Mouse (Mus musculus): ENCODE measurements around the gene Cnn2.

Gene Cnn2

GRCm38 (mm10) chr10:79988506-79989271, at the start of gene Cnn2:
Cnn2 (plus strand) TSS chr10:79988584.
- ChIA-PET POLR2A (interaction anchor here (0.6 to 10.5 kb wide), 26 partner anchors 9 to 272 kb away, joined by 3 to 245 read pairs (median 4); partner anchors contain the start of genes Cirbp (in 1 of the 4), Dazap1 (in 1 of the 4), Gamt (in 1 of the 4) and Gpx4 (in 1 of the 4)), CTCF (interaction anchor here (0.6 to 4.7 kb wide), 8 partner anchors 9 to 340 kb away, joined by 3 to 37 read pairs (median 4); partner anchors contain the start of genes Cirbp (in 1 of the 4) and Pcsk4 (in 1 of the 4))

DNA sequence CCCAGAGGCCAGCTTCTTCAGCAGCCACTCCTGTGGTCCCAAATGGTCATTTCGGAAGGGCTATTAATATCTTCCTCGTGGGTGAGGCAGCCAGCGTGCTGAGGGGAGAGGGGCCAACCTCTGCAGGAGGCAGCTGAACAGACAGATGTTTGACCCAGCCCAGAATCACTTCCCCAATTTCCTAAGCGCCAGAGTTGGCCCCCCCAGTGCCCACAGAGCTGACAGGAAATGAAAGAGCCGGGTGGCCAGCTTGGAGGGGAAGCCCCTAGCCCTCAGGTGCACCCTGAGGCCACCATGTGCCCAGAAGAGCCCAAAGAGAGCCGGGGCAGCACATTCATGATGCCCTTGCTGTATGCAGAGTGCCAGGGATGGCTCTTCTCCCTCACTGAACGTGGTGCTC, 47.6 kb upstream of the Cnn2 start:
- CTCF ChIA-PET, result interaction anchor here in 1 of 4 experiments (0.6 kb wide), 1 partner anchor 666 kb away, joined by 3 read pairs; no protein-coding TSS in a partner anchor
- POLR2A ChIA-PET, result interaction anchor here in 1 of 4 experiments (0.7 kb wide), 1 partner anchor 253 kb away, joined by 3 read pairs; no protein-coding TSS in a partner anchor

DNA sequence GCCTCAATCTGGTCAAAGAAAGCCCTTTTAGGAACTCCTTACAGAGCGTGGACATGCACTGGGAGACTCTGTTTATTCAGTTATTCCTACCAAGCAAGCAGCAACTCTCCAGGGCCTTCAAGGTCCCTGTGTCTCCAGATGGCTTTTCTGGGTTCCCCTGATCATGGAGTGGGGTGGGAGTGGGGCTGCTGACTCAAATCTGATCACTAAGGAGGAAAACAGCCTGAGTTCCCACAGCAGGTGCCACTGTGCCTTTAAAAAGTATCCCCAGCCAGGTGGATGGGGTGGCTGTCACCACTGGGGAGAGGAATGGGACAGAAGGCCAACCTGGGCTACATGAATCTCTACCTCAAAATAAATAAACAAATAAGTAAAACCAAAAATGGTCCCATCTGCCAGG, 45.4 kb upstream of the Cnn2 start:
- CTCF ChIA-PET, result interaction anchor here in 1 of 4 experiments (0.6 kb wide), 1 partner anchor 16 kb away, joined by 3 read pairs; the partner anchor contains the start of gene Arid3a
- POLR2A ChIA-PET, result interaction anchor here in 1 of 4 experiments (0.7 to 0.9 kb wide), 2 partner anchors 112 to 265 kb away, joined by 3 to 6 read pairs; no protein-coding TSS in a partner anchor

DNA sequence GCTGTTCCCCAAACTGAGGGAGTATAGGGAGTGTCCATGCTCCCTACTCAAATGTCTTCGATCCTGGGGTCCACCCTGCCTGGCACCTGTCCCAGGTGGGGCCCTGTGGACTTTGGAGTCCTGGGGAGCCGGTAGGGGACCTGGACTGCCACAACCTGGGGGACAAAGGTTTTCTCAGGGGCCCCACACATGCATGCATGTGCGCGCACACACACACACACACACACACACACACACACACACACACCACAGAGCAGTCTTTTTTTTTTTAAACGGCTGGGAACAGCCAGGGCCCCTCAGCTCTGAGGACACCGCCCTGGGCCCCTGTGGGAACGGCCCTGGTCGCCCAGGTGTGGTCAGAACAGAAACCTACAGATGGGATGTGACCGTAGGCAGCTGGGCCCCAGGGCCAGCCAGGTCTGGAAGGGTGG, 44.9 kb upstream of the Cnn2 start:
- ChIA-PET CTCF (interaction anchor here in 1 of 4 experiments (0.7 kb wide), 1 partner anchor 1541 kb away, joined by 3 read pairs; no protein-coding TSS in a partner anchor), POLR2A (interaction anchor here in 2 of 4 experiments (0.5 to 1.6 kb wide), 4 partner anchors 8 to 264 kb away, joined by 3 to 5 read pairs (median 3); partner anchors contain the start of gene Med16 (in 1 of the 2))

DNA sequence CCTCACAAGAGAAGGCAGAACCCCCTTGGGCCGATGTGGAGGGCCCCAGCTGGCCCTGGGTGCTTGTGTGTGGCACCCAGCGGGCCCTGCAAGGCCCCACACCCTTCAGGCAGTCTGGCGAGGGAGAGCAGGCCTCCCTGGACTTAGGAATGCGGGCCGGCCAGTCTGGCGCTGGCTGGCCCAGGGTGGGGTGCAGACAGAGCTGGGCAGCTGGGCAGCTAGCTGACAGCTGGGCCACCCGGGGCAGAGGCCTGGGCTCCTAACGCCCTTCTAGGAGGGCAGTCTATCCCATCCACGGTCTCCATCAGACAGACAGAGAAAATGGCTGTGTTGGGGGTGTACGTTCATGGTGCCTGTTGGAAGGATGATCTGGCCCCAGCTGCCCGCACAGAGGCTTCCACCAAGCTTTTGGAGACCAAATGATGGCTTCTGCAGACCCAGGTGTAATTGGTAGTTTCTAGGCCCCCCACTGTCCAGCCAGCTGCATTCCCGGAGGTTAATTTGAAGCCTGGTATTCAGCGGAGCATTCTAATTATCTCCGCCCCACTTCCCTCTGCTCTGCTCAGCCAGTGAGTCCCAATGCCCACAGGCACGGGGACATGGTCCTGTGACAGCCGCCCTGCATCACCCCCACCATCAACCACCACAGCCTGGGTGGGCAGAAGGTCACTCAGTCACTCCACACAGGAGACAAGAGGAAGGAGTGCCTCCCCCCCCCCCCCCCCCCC, 42.7 kb upstream of the Cnn2 start:
- ChIA-PET CTCF (interaction anchor here in 2 of 4 experiments (0.8 to 0.9 kb wide), 2 partner anchors 20 to 574 kb away, joined by 3 to 4 read pairs; no protein-coding TSS in a partner anchor), POLR2A (interaction anchor here in 3 of 4 experiments (0.5 to 2.1 kb wide), 13 partner anchors 12 to 199 kb away, joined by 3 to 7 read pairs (median 3); partner anchors contain the start of genes Ptbp1 (in 2 of the 3), Wdr18 (in 2 of the 3), Med16 (in 1 of the 3) and Polrmt (in 1 of the 3))

- CTCF ChIA-PET, result interaction anchor here in 1 of 4 experiments (0.6 kb wide), 1 partner anchor 40 kb away, joined by 3 read pairs; no protein-coding TSS in a partner anchor
- POLR2A ChIA-PET, result interaction anchor here in 3 of 4 experiments (0.6 to 1.5 kb wide), 8 partner anchors 11 to 221 kb away, joined by 3 to 7 read pairs (median 4); partner anchors contain the start of genes Med16 (in 1 of the 3), Ptbp1 (in 1 of the 3) and Wdr18 (in 1 of the 3)
Measured at GRCm38 (mm10) chr10:79946752-79947322, 41.5 kb upstream of the Cnn2 start.

DNA sequence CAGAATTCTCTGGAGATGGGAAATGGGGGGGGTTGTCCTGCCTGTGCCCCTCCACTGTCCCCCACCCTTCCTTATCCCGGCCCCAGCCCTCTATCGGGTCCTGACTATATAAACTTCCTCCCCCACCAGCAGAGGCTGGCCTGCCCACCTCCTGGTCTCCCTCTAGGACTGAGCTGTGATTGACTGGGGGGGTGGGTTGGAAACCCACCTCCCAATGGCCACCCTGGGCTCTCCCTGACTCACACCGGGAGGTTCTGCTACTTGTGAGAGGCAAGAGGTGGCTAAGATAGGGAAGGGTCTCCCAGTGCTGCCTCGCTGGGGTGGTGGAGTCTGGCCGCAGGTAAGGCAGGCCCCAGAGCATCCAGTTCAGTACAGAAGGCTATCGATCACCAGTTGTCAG, 40.9 kb upstream of the Cnn2 start:
- ChIA-PET CTCF (no interaction called here), POLR2A (interaction anchor here in 1 of 4 experiments (1.3 to 1.5 kb wide), 2 partner anchors 37 to 158 kb away, joined by 3 to 4 read pairs; no protein-coding TSS in a partner anchor)

DNA sequence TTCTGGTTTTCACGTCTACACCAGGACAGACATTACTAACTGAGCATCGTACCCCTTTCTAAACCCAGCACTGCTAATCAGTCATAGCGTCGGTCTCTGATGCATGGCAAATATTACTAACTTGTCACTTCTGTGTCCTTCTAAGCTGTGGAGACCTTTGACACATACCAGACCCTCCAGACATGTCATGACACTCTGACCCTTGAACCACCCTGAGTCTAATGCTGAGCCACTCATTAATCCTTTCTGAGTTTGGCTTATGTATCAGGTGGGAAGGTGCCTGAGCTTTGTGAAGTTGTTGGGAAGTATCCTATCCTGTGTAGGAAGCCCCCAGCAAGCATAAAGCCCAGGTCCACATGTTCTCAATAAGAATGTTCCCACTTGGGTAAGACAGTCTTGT, 38.5 kb upstream of the Cnn2 start:
- ChIA-PET POLR2A (interaction anchor here (0.5 to 2.4 kb wide), 7 partner anchors 10 to 218 kb away, joined by 3 to 9 read pairs (median 6); partner anchors contain the start of gene Wdr18 (in 2 of the 4)), CTCF (interaction anchor here in 3 of 4 experiments (0.7 to 2.9 kb wide), 4 partner anchors 10 to 115 kb away, joined by 3 to 11 read pairs (median 6); partner anchors contain the start of gene Wdr18 (in 2 of the 3))

GRCm38 (mm10) chr10:79950661-79951060, 37.7 kb upstream of the Cnn2 start:
- CTCF ChIA-PET, result interaction anchor here in 3 of 4 experiments (0.7 to 2.9 kb wide), 5 partner anchors 9 to 116 kb away, joined by 3 to 11 read pairs (median 3); partner anchors contain the start of gene Wdr18 (in 2 of the 3)

GRCm38 (mm10) chr10:79953946-79954345, 34.4 kb upstream of the Cnn2 start:
- ChIA-PET POLR2A (interaction anchor here in 1 of 4 experiments (1.3 to 3.4 kb wide), 3 partner anchors 18 to 52 kb away, joined by 3 to 9 read pairs (median 5); partner anchors contain the start of gene Med16), CTCF (interaction anchor here in 1 of 4 experiments (0.5 kb wide), 1 partner anchor 565 kb away, joined by 3 read pairs; no protein-coding TSS in a partner anchor)

More at GRCm38 (mm10) chr10:79950661-79951060, 37.7 kb upstream of the Cnn2 start:
- POLR2A ChIA-PET, result interaction anchor here (0.5 to 2.4 kb wide), 13 partner anchors 9 to 439 kb away, joined by 3 to 9 read pairs (median 3); partner anchors contain the start of gene Wdr18 (in 3 of the 4)

DNA sequence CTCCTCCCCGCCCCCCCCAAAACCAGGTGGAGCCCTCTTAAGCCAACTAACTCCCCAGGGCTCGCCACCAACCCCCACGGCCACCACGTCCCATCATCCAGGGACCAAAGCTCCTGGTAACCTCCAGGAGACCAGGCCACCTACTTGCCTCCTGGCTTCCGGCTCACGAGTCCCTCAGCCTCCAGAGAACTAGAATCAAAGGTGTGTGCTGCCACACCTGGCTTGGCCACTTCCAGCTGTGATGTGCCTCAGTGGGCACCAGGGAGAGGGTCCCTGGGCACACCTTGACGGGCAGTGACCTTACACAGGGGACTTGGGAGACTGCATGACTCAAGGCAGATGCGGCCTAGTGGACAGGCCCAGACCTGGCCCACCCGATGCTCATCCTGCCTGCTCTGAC, 32.7 kb upstream of the Cnn2 start:
- ChIA-PET POLR2A (interaction anchor here in 2 of 4 experiments (1.1 to 3.4 kb wide), 7 partner anchors 8 to 174 kb away, joined by 3 to 9 read pairs (median 3); partner anchors contain the start of gene Med16 (in 1 of the 2)), CTCF (interaction anchor here (0.7 to 1.2 kb wide), 4 partner anchors 29 to 144 kb away, joined by 3 to 5 read pairs (median 3); partner anchors contain the start of gene Arid3a (in 1 of the 4))

DNA sequence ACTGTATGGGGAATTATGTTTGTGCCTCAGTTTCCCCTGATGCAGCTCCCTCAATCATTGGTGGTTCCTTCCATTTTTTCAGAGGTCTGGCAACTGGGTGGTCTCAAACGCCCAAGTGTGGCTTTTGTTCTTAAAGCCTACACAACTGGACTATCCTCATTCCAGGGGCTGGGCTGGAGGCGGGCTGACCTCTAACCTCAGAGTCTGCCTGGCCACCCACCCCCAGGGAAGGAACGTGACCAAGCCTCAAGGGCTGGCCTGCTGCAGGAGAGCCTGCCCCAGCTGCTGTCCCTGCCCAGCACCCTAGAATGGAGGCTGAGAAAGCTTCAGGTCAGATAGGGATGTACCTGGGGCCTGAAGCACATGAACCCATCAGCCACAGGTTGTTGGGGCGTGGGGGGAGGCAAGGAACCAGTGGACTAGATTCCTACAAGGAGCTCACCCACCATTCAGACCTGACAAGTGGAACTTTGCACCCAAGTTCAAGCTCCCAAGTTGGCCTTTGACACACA, 31.7 kb upstream of the Cnn2 start:
- CTCF ChIA-PET, result interaction anchor here in 3 of 4 experiments (0.6 to 2.5 kb wide), 9 partner anchors 26 to 258 kb away, joined by 3 to 15 read pairs (median 6); no protein-coding TSS in a partner anchor
- POLR2A ChIA-PET, result interaction anchor here in 2 of 4 experiments (1.1 to 3.4 kb wide), 6 partner anchors 15 to 173 kb away, joined by 3 to 9 read pairs (median 4); partner anchors contain the start of gene Med16 (in 1 of the 2)

GRCm38 (mm10) chr10:79958140-79958816, 30.1 kb upstream of the Cnn2 start:
- ChIA-PET POLR2A (interaction anchor here (0.6 to 2.1 kb wide), 25 partner anchors 12 to 210 kb away, joined by 3 to 9 read pairs (median 4); partner anchors contain the start of genes Med16 (in 2 of the 4) and Arid3a (in 1 of the 4)), CTCF (interaction anchor here (0.5 to 3.3 kb wide), 63 partner anchors 12 to 1624 kb away, joined by 3 to 15 read pairs (median 3); partner anchors contain the start of genes Arid3a (in 2 of the 4), Cbarp (in 1 of the 4), Cirbp (in 1 of the 4) and Grin3b (in 1 of the 4))

DNA sequence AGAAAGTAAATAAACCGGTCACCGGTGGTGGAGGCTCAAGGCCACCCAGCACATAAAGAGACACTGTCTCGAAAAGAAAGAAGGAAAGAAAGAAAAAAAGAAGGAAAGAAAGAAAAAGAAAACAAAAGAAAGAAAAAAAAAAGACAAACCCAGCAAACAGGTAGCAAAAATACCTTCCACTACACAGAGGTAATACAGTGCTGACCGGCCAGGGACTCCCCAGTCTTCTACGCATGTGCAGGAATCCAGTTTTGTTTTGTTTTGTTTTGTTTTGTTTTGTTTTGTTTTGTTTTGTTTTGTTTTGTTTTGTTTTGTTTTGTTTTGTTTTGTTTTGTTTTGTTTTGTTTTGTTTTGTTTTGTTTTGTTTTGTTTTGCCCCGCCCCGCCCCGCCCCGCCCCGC, 29.0 kb upstream of the Cnn2 start:
- ChIA-PET POLR2A (interaction anchor here (0.5 to 3.6 kb wide), 121 partner anchors 9 to 717 kb away, joined by 3 to 84 read pairs (median 4); partner anchors contain the start of genes Med16 (in 3 of the 4), Ptbp1 (in 3 of the 4), Tmem259 (in 3 of the 4) and Arid3a (in 2 of the 4)), CTCF (interaction anchor here (0.5 to 3.3 kb wide), 90 partner anchors 9 to 619 kb away, joined by 3 to 48 read pairs (median 4); partner anchors contain the start of genes Med16 (in 3 of the 4), Tmem259 (in 3 of the 4), Arid3a (in 2 of the 4) and Cbarp (in 1 of the 4))

GRCm38 (mm10) chr10:79959847-79960601, 28.4 kb upstream of the Cnn2 start, which contains the start of gene Wdr18:
Wdr18 (plus strand) TSS chr10:79960152.
- ChIA-PET CTCF (interaction anchor here (0.5 to 3.3 kb wide), 97 partner anchors 9 to 619 kb away, joined by 3 to 48 read pairs (median 4); partner anchors contain the start of genes Med16 (in 3 of the 4), Tmem259 (in 3 of the 4), Arid3a (in 2 of the 4) and Cbarp (in 2 of the 4)), POLR2A (interaction anchor here (0.5 to 3.6 kb wide), 128 partner anchors 9 to 716 kb away, joined by 3 to 84 read pairs (median 4); partner anchors contain the start of genes Med16 (in 3 of the 4), Ptbp1 (in 3 of the 4), Tmem259 (in 3 of the 4) and Arid3a (in 2 of the 4))

Measured in embryonic stem cell, embryonic (primary cell).